Mouse (Mus musculus) macrophage (primary cell): ENCODE data around the gene Cyp1a1. TPM values are rescaled to one million over a fixed set of nuclear protein-coding genes. Genes with fewer than 3 reads are reported as not detected.

Experiments used
- H3K27ac ChIP-seq: fragments of 350-480 bp; formaldehyde crosslinking; 2 replicates; pipeline ENCODE4 v1.9.0; 2021
- H3K36me3 ChIP-seq: fragments of 350-480 bp; formaldehyde crosslinking; 2 replicates; pipeline ENCODE4 v1.9.0; 2021; ENCODE audit errors: inconsistent target
- H3K4me3 ChIP-seq: fragments of 350-480 bp; formaldehyde crosslinking; 2 replicates; pipeline ENCODE4 v1.9.0; 2021; ENCODE audit errors: inconsistent target
- H3K79me2 ChIP-seq: fragments of 350-480 bp; formaldehyde crosslinking; 2 replicates; pipeline ENCODE4 v1.9.0; 2021; ENCODE audit errors: inconsistent target
- whole genome bisulfite sequencing: methylation state at CpG from one replicate; pipeline ENCODE4 v1.1.7; 2026; ENCODE audit warnings: inconsistent platforms; ENCODE audit not compliant: missing documents; 5-methylcytosine and 5-hydroxymethylcytosine counted together
- polyA plus RNA-seq: library from polyadenylated mRNA; stranded (reverse); fragments of 250-400 nt; gene quantifications from 3 replicates; pipeline ENCODE4 v1.2.4, GENCODE M21; 2018; ENCODE audit warnings: inconsistent platforms
- total RNA-seq, 78 experiments: library from RNA; depleted of rRNA; stranded (reverse); fragments of 250-400 nt; gene quantifications; 1 replicate in 9 of 78; 2 replicates in 24 of 78; 3 replicates in 43 of 78; 4 replicates in 2 of 78; pipeline ENCODE4 v1.2.4; 2018; ENCODE audit warnings: inconsistent platforms in 56 of 78

Gene Cyp1a1
- total RNA-seq (2018; cell fraction: chromatin; rRNA removed): not detected
- total RNA-seq (2018; cell fraction: cytosol; rRNA removed): under 1 TPM in 3 of 26 experiments, not detected in 23; 0.03 to 0.07 (median 0.06) TPM
- under 1 TPM in 2 of 26 experiments, not detected in 24; 0.18 to 0.62 TPM for total RNA-seq (2018; cell fraction: nucleus; rRNA removed)
- not detected in 3 replicates for polyA plus RNA-seq

GRCm38 (mm10) chr9:57687751-57688150 lies at the start of gene Cyp1a1:
Gene Cyp1a1, plus strand, starts transcription at chr9:57687928.
- 84% methylated on average over 2 of the region's 2 CpGs for WGBS
- Histone ChIP-seq H3K36me3 (no peaks in the 10 kb centered on the region), H3K27ac (no peak within 1 kb of the TSS), H3K4me3 (no peak within 1 kb of the TSS), H3K79me2 (no peaks in the 10 kb centered on the region)

GRCm38 (mm10) chr9:57638651-57639459 lies 48.9 kb upstream of the Cyp1a1 start:
- Histone ChIP-seq H3K27ac (peak overlapping the region; percentile 93), H3K36me3 (peaks cover 15% of the 10 kb centered on the region; the same call in 1 of the 2 replicates), H3K79me2 (peaks cover 100% of the 10 kb centered on the region), H3K4me3 (no peak overlapping the region)
- 8% methylated on average over 8 of the region's 8 CpGs for WGBS

GRCm38 (mm10) chr9:57639661-57640328 lies 47.9 kb upstream of the Cyp1a1 start:
- Histone ChIP-seq H3K36me3 (0 out of 2 replicates have a peak, but pooled peaks cover 9% of the 10 kb centered on the region), H3K4me3 (no peak overlapping the region; the same call in 1 of the 2 replicates), H3K27ac (peak overlapping the region; percentile 93), H3K79me2 (peaks cover 100% of the 10 kb centered on the region)
- WGBS: 39% methylated on average over 5 of the region's 5 CpGs

DNA sequence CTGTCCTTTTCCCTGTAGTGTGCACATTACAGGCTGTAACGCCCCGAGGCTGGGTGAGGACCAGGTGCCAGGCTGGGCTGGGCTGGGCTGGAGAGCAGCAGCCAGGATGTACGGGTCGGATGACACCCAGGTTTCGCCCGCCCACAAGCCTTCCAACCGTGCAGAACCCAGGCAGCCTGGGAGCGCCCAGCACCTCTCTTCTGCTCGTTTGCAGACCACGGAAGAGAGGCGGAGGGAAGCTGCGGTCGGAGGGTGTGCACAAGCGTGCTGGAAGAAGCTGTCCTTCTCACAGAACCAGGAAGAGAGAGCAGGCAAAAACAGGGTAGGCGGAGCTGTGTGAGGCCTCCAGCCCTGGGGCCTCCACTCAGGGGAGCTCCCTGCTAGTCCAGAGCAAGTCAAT lies 47.3 kb upstream of the Cyp1a1 start:
- Histone ChIP-seq H3K36me3 (0 out of 2 replicates have a peak, but pooled peaks cover 6% of the 10 kb centered on the region), H3K4me3 (no peak overlapping the region; the same call in 1 of the 2 replicates)
- under 1% methylated on average over 15 of the region's 15 CpGs for WGBS

GRCm38 (mm10) chr9:57641022-57641421 lies 46.7 kb upstream of the Cyp1a1 start:
- peak overlapping the region; percentile 93 for H3K27ac ChIP-seq
- H3K4me3 ChIP-seq: no peak overlapping the region
- peaks cover 90% of the 10 kb centered on the region for H3K79me2 ChIP-seq
- H3K36me3 ChIP-seq: 0 out of 2 replicates have a peak, but pooled peaks cover 5% of the 10 kb centered on the region
- 100% methylated on average over 1 of the region's 1 CpGs for WGBS

More for the DNA sequence above, 47.3 kb upstream of the Cyp1a1 start:
- peak overlapping the region; percentile 93 for H3K27ac ChIP-seq
- peaks cover 96% of the 10 kb centered on the region for H3K79me2 ChIP-seq

- peak overlapping the region; percentile 93 for H3K27ac ChIP-seq
- 0 out of 2 replicates have a peak, but pooled peaks cover 5% of the 10 kb centered on the region for H3K36me3 ChIP-seq
- 59% methylated on average over 13 of the region's 13 CpGs for WGBS
- H3K4me3 ChIP-seq: no peak overlapping the region
- peaks cover 81% of the 10 kb centered on the region for H3K79me2 ChIP-seq
Observed at GRCm38 (mm10) chr9:57641775-57642550, 45.8 kb upstream of the Cyp1a1 start.

- peak overlapping the region; percentile 92 for H3K4me3 ChIP-seq
- 9% methylated on average over 9 of the region's 9 CpGs for WGBS
- H3K79me2 ChIP-seq: peaks cover 67% of the 10 kb centered on the region
- 0 out of 2 replicates have a peak, but pooled peaks cover 5% of the 10 kb centered on the region for H3K36me3 ChIP-seq
- peak overlapping the region; percentile 93 for H3K27ac ChIP-seq
Observed at GRCm38 (mm10) chr9:57643169-57643855, 44.4 kb upstream of the Cyp1a1 start.

DNA sequence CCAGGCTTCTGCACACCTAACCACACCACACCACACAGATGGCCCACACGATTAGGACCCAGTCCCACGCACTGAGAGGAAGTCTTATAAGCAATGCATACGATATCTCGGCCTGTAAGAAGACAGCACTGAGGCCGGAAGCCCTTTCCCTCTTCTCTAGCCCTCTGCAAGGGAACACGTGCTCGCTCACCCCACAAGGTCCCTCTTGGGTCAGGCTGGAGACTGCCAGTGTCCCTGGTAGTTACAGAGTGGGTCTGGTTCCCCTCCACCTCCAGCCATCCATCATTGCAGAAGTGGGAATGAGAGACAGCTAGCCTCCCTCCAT lies 43.9 kb upstream of the Cyp1a1 start:
- H3K79me2 ChIP-seq: peaks cover 62% of the 10 kb centered on the region
- WGBS: 0% methylated on average over 6 of the region's 7 CpGs
- peak overlapping the region; percentile 93 for H3K27ac ChIP-seq
- H3K4me3 ChIP-seq: peak overlapping the region; percentile 92
- H3K36me3 ChIP-seq: 0 out of 2 replicates have a peak, but pooled peaks cover 5% of the 10 kb centered on the region

DNA sequence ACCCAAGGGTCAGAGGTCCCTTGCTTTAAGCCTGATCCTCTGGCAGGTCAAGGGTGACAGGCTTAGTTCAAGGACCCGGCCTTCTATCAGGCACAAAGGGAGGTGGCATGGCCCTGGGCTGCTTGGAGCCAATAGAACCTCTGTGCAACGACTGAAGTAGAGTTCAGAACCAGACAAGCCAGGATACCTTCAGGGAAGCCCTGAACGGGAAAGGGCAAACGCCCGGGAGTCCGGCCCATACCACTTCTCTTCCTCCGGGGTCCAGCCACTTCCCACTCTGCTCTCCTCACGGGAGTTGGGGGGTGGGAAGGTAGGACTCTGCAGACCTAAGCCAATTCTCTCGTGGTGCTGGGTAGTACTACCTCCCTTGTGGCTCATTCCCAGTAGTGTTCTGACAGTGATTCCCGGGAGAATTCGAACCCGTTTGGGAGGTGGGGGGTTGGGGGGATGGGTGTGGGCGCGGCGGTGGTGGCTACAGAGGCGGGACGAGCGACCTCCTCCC lies 43.2 kb upstream of the Cyp1a1 start:
- peak overlapping the region; percentile 92 for H3K4me3 ChIP-seq
- H3K79me2 ChIP-seq: peaks cover 55% of the 10 kb centered on the region
- peak overlapping the region; percentile 93 for H3K27ac ChIP-seq
- 0 out of 2 replicates have a peak, but pooled peaks cover 5% of the 10 kb centered on the region for H3K36me3 ChIP-seq
- under 1% methylated on average over 18 of the region's 18 CpGs for WGBS

- 0 out of 2 replicates have a peak, but pooled peaks cover 5% of the 10 kb centered on the region for H3K36me3 ChIP-seq
- H3K79me2 ChIP-seq: peaks cover 48% of the 10 kb centered on the region
- under 1% methylated on average over 72 of the region's 85 CpGs for WGBS
- peak overlapping the region; percentile 97 for H3K27ac ChIP-seq
- H3K4me3 ChIP-seq: peak overlapping the region; percentile 92
Observed at GRCm38 (mm10) chr9:57644944-57645893, 42.5 kb upstream of the Cyp1a1 start.

DNA sequence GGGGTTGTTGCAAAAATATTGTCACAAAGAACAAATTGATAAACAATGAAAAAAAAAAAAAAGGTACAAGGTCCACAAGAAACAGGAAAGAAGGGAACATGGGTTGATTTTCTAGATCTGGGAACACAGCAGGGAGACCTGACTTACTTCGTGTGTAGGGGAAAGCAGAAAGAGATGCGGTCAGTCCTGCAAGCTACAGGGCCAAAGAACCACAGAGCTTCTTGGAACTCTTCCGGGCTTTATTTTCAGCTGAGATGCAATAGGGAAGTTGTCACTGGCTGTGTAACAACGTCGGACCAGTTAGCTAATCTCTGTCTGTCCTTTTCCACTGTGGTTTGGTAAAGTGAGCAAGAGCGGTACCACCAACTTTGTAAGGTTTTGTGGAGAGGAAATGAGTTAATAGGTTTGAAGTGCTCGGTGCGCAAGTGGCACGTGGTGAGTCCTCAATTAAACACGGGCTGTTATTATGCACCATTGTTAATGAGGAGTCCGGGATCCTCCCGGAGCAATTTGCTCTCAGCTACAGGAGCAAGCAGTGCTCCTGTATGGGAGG lies 41.1 kb upstream of the Cyp1a1 start:
- Histone ChIP-seq H3K79me2 (peaks cover 34% of the 10 kb centered on the region), H3K36me3 (0 out of 2 replicates have a peak, but pooled peaks cover 3% of the 10 kb centered on the region), H3K27ac (peak overlapping the region; percentile 97), H3K4me3 (peak overlapping the region; percentile 12; the same call in 1 of the 2 replicates)
- WGBS: under 1% methylated on average over 12 of the region's 12 CpGs
